Mouse (Mus musculus) C2C12 (cell line): ENCODE results near the gene Pde4c. TPM values are rescaled to one million over a fixed set of nuclear protein-coding genes. Genes with fewer than 3 reads are reported as not detected.

ENCODE experiments used
- H3K27me3 ChIP-seq: one replicate; pipeline ENCODE4 v1.6.1; 2011; ENCODE audit not compliant: control insufficient read depth, insufficient read depth, insufficient read length
- H3K36me3 ChIP-seq: one replicate; pipeline ENCODE4 v1.6.1; 2011; ENCODE audit not compliant: control insufficient read depth, insufficient read depth
- H3K4me3 ChIP-seq: one replicate; pipeline ENCODE4 v1.5.1; 2011; ENCODE audit warnings: mild to moderate bottlenecking, control low read depth; ENCODE audit not compliant: poor library complexity, insufficient read depth, severe bottlenecking
- H3K79me2 ChIP-seq: one replicate; pipeline ENCODE4 v1.6.1; 2011; ENCODE audit not compliant: control insufficient read depth, insufficient read depth
- H3K79me3 ChIP-seq: one replicate; pipeline ENCODE4 v1.6.1; 2011; ENCODE audit warnings: low read depth, control low read depth
- H3ac ChIP-seq: one replicate; pipeline ENCODE3; 2011; ENCODE audit warnings: low read depth; ENCODE audit not compliant: control insufficient read depth, insufficient read length
- CEBPB ChIP-seq: IDR thresholded peaks from one replicate; pipeline ENCODE4 v1.6.1; 2011; ENCODE audit warnings: low read depth, mild to moderate bottlenecking, control low read depth, moderate library complexity
- CTCF ChIP-seq: IDR thresholded peaks from one replicate; pipeline ENCODE4 v1.5.1; 2011; ENCODE audit not compliant: control insufficient read depth, insufficient read depth, insufficient read length
- FOSL1 ChIP-seq: IDR thresholded peaks from one replicate; pipeline ENCODE4 v1.8.0; 2011; ENCODE audit warnings: mild to moderate bottlenecking, low read length; ENCODE audit not compliant: poor library complexity, insufficient read depth, severe bottlenecking
- MAX ChIP-seq: IDR thresholded peaks from one replicate; pipeline ENCODE4 v1.6.1; 2011; ENCODE audit warnings: mild to moderate bottlenecking, control low read depth
- MYOD1 ChIP-seq: IDR thresholded peaks from one replicate; pipeline ENCODE4 v1.6.1; 2011; ENCODE audit warnings: low read depth; ENCODE audit not compliant: control insufficient read depth, insufficient read length
- MYOG ChIP-seq: IDR thresholded peaks from one replicate; pipeline ENCODE4 v1.6.1; 2011; ENCODE audit not compliant: control insufficient read depth, insufficient read length; ENCODE audit errors: extremely low read depth
- USF1 ChIP-seq: IDR thresholded peaks from one replicate; pipeline ENCODE4 v1.6.1; 2011; ENCODE audit warnings: low read depth, mild to moderate bottlenecking, control low read depth, moderate library complexity
- polyA plus RNA-seq: library from polyadenylated mRNA; unstranded; fragments of >200 nt; fragmentation: generic; extraction: Trizol; gene quantifications from one replicate; pipeline ENCODE4 v1.2.1, GENCODE M21; 2012; ENCODE audit warnings: missing spikeins

Pde4c gene
- polyA plus RNA-seq, 1 experiment = 0.01 TPM

DNA sequence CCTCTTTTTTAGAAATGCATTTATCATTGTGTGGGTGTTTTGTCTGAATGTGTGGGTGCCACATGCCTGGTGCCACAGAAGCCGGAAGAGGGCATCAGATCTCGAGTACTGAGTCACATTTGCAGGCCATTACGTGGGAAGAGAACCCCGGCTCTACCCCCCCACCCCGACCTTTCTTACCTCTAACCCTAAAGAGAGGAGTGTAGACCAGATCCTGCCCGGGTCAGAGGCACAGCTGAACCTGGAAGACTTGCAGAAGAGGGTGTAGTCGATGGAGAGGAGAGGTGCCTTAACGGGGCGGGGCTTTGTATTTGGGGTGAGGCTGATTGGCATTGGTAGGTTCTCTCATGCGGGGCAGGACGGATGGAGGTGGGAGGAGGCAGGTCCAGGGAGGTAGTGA is 21.3 kb downstream of the Pde4c start:
- TF ChIP-seq CEBPB (no peak), MYOG (no peak), CTCF (no peak), USF1 (no peak)
- no peaks in the 10 kb centered on the region for H3K79me2 ChIP-seq
- peaks cover 48% of the 10 kb centered on the region for H3K27me3 ChIP-seq
- H3K36me3 ChIP-seq = no peaks in the 10 kb centered on the region
- no peak overlapping the region for H3K4me3 ChIP-seq
- H3ac ChIP-seq = no peak overlapping the region
- no peaks in the 10 kb centered on the region for H3K79me3 ChIP-seq

DNA sequence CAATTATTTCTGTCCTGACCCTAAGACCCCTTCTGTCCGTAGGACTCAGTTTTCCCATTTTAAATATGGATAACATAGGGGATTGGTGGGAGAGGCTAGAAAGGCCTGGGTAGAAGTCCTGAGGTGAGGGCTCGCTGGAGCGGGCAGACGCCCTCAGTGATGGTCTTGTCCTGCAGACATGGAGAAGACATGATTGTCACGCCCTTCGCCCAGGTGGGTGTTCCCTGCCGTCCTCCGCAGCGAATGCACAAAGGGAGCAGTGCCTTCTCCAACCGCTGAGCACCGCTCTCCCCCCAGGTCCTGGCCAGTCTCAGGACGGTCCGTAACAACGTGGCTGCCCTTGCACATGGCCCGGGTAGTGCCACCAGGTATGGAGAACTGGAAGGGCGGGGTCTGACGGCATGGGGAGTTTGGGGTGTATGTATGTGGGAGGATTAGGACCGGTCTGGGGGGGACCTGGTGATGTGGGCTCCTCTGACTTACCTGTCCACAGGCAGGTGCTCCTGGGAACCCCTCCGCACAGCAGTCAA is 22.2 kb downstream of the Pde4c start:
- Histone ChIP-seq H3K79me3 (no peaks in the 10 kb centered on the region), H3K27me3 (peaks cover 46% of the 10 kb centered on the region), H3K4me3 (no peak overlapping the region), H3K79me2 (no peaks in the 10 kb centered on the region), H3ac (no peak overlapping the region), H3K36me3 (no peaks in the 10 kb centered on the region)
- TF ChIP-seq MAX (no peak), CEBPB (no peak), MYOD1 (no peak), FOSL1 (no peak), MYOG (no peak), USF1 (no peak), CTCF (no peak)

- Histone ChIP-seq H3K79me3 (no peaks in the 10 kb centered on the region), H3ac (no peak overlapping the region), H3K27me3 (peaks cover 42% of the 10 kb centered on the region), H3K4me3 (no peak overlapping the region), H3K79me2 (no peaks in the 10 kb centered on the region), H3K36me3 (no peaks in the 10 kb centered on the region)
- TF ChIP-seq CEBPB (no peak), MYOD1 (no peak), CTCF (no peak), FOSL1 (no peak)
These were observed 23.2 kb downstream of the Pde4c start for GRCm38 (mm10) chr8:70746676-70747075.

GRCm38 (mm10) chr8:70747211-70747890 is 23.8 kb downstream of the Pde4c start:
- H3K79me2 ChIP-seq = no peaks in the 10 kb centered on the region
- TF ChIP-seq CEBPB (no peak), MAX (no peak), USF1 (no peak), FOSL1 (no peak), MYOD1 (no peak), CTCF (no peak), MYOG (no peak)
- H3K36me3 ChIP-seq = no peaks in the 10 kb centered on the region
- H3K4me3 ChIP-seq = no peak overlapping the region
- peaks cover 36% of the 10 kb centered on the region for H3K27me3 ChIP-seq
- H3ac ChIP-seq = no peak overlapping the region
- H3K79me3 ChIP-seq = no peaks in the 10 kb centered on the region

- TF ChIP-seq FOSL1 (no peak), CTCF (no peak), USF1 (no peak), MAX (no peak), CEBPB (no peak), MYOD1 (no peak)
These were observed 25.0 kb downstream of the Pde4c start for GRCm38 (mm10) chr8:70748246-70749096.

More at GRCm38 (mm10) chr8:70748246-70749096, 25.0 kb downstream of the Pde4c start:
- no peaks in the 10 kb centered on the region for H3K79me3 ChIP-seq
- H3K4me3 ChIP-seq = no peak overlapping the region
- H3K36me3 ChIP-seq = no peaks in the 10 kb centered on the region
- no peaks in the 10 kb centered on the region for H3K79me2 ChIP-seq
- no peak overlapping the region for H3ac ChIP-seq
- peaks cover 24% of the 10 kb centered on the region for H3K27me3 ChIP-seq
